Mouse (Mus musculus) liver, postnatal 0 days (tissue): ENCODE measurements at regions not wholly inside any gene's neighbourhood (a gene's known extent, or its start where the extent isn't known, plus 50 kb on each side); places are given as distances from the start of the nearest gene placed in this dataset.

Source experiments
- CTCF ChIP-seq: sonication (generic); IDR thresholded peaks from 2 replicates; pipeline ENCODE4 v1.5.1; 2016; ENCODE audit warnings: antibody characterized with exemption, low read depth
- EP300 ChIP-seq: IDR thresholded peaks from 2 replicates; pipeline ENCODE4 v1.6.1; 2016; ENCODE audit warnings: antibody characterized with exemption, low read depth, mild to moderate bottlenecking

GRCm38 (mm10) chr10:30370542-30370941 lies 170.2 kb upstream of the Cenpw start:
- no peak for TF ChIP-seq EP300
- TF ChIP-seq CTCF, result no peak
